Mouse (Mus musculus) T-cell, adult 2 months (primary cell): ENCODE measurements at regions not wholly inside any gene's neighbourhood (a gene's known extent, or its start where the extent isn't known, plus 50 kb on each side); places are given as distances from the start of the nearest gene placed in this dataset.

Source experiments
- DNase-seq: peaks from one replicate; pipeline ENCODE4 v3.0.0; 2022; ENCODE audit warnings: low spot score

DNA sequence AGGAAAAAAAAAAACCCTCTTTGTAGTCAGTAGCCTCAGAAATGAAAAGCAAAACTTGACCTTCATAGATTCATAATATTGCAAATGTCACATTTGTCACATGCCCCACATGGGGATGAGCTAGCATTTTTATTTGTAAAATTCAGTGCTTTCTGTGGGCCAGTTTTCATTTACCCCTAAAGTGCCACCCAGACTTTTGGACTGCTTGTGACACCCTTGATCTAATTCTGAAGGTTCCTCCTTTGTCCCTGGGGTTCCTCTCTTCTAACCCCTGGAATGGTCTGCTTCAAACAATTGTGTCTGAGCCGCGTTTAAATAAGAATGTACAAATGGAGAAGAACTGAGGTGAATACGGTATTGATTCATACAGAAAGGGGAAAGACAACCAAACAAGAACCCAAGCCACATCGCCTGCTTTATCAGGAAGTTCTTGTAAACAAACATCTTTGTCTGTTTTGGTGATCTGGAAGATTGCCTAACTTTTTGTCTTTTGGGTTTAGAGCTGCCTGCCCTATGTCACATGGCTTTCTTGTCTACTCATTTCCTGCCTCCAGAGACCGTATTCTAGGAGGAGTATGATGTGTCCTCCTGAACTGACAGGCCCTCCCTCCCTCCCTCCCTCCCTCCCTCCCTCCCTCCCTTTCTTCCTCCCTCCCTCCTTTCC, 203.1 kb upstream of the Gm9833 start:
- peak; percentile 48 for DNase-seq

DNA sequence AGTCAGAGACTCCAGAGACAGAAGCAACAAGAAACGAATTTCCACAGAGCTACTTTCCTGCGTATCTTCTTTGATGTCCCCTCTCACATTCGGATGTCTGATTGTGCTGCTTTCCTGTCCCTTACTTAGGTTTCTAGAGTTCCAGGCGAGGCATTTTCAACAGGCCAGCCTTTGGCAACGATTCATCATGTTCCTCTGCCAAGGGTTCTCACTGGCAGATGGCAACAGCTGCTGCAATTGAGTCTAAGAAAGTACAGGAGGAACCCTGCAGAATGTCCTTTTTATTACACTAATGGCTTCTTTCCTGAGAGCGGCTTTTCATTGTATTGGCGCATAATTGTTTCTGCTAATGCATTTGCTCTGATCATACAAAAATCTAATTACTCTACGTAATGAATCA, 202.3 kb upstream of the Gm9833 start:
- DNase-seq = no peak

DNA sequence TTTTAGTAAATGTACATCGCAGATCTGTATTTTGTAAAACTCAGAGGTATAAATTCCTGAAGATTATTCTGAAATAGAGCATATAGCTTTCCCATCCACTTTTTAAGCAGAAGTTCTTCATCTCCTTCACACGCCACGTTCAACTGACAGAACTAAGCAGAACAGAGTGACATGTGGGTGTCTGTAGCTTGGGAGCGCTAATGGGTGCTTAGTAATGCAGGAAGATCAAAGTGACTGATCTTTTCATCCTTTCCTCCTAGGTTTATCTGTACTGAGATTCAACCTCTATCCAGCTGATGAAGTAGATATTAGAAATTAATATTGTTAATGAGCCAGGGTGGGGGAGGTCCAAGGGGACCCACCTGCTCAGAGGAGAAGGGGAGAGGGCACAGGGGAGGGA, 201.8 kb upstream of the Gm9833 start:
- no peak for DNase-seq

DNA sequence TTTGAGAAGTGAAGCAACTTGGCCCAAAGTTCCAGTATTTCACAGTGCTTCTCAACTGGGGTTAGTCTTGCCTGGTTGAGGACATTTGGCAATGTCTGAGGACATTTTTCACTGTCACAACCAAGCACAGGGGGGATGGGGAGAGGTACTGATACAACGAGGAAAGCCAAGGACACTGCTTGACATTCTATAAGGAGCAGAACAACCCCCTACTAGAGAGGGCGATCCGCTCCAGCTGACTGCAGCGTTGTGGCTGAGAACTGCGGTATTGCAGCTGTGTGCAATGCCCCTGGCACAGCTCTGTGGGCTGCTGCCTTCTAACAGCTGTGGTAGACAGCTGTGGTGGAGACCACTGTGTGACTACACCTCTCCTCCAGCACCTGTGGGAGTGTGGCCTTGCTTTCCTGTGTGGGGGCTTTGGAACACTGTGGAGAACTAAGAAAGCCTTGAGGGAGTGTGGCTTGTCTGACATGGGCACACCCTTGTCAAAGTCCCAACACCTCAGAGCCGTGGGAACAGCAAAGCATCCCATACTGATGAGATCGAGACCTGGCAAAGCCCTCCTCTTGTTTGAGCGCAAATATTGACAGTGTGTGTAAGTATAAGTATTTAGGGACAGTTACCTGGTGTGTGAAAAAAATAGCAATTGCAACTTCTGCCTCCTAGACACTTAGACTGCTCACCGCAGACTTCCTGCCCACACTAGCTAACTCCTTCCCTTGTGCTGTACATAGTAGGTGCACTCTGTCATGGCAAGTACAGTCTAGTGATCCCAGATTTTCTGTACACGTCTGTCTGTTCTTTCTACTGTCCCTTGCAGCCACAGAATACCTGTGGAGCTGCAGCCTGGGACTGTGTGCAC, 200.9 kb upstream of the Gm9833 start:
- peak; percentile 74 for DNase-seq

DNA sequence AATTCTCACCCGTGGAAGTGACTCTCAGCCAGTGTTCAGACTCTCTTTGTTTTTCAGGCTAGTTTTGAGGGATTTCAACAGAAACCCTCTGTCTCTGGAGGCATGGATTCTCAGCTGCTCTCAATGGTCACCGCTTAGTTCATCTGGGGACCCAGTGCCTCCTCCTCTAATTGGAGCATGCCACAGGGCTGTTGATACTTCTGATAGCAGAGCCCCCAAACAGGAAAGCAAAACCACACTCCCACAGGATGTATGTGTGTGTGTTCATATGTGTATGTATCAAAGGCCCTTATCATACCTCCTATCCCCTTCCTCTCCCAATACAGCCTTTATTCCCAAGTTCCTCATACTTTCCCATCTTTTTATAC, 200.3 kb upstream of the Gm9833 start:
- no peak for DNase-seq

DNA sequence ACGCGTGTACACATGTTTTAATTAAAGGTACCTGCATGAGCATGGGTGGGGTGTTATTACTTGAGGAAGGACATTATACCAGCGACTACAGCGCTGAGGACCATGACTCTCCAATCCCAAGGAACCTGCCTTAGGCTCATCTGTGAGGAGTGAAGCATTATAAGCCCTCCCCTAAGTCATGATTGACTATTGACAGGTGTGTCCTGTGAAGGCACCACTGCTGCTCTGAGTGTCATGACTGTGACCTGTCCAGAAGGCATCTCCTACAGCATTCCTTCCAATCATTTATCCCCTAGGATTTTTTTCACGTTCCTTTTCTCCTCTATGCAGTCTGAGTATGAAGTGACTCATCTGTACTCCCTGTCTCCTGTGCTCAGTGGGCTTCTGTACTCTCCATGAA, 199.9 kb upstream of the Gm9833 start:
- DNase-seq = no peak

DNA sequence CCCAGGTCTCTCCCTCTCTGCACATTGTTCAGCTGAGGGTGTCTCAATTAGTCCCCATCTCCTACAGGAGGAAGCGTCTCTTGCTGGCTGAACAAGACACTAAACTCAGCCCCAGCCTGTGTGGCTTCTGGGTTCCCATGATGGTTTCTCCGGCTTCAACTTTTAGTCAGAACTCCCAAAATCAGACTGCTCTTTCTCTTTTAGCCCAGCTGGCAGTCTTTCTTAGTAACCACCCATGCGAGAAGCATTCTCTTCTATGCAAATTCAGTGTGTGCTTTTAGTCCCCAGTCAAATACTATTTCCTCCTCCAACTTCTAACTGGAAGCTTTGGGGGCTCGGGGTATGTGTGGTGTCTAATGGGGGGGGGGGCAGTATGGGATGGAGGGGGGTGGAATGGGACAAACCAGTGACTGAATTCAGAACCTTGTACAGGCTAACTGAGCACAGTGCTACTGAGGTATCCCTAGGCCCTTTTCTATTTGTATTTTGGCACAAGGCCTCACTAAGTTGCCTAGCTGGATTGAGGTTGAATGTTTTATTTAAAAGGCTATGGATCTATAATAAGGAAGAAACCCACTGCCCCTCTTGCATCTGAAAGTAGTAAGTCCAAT, 194.9 kb upstream of the Gm9833 start:
- no peak for DNase-seq

DNA sequence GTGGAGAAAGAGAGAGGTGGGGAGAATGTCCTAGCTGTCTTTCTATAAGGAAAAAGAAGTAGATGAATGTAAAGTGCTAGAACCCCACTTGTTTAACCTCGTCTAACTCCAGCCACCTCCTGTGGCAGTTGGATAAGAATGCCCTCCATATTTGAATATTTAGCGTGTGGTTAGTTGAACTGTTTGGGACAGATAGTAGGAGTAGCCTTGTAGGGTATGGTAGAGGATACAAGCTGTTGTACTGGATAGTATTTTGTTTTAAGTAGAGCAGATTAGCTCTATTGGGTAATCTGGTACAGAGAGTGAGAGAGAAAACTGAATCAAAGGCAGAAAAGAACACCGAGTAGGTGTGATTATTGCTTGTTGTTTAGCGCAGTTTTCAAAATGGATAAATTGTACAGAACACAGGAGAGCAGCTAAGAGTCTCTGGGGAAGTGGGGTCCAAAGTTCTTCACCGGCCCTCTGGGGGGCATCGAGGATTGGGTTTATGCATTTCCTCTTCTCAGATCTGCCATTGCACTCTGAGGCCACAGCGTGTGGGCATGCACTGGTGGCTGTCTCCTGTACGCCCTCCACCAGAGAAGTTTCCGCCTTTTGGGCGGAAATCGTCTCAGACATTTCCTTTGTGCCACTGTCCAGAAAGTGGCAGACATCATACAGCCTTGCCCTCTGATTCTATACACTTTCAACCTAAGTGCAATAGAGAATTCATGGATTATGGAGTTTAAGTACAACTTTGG, 192.3 kb upstream of the Gm9833 start:
- DNase-seq = peak; percentile 50

DNA sequence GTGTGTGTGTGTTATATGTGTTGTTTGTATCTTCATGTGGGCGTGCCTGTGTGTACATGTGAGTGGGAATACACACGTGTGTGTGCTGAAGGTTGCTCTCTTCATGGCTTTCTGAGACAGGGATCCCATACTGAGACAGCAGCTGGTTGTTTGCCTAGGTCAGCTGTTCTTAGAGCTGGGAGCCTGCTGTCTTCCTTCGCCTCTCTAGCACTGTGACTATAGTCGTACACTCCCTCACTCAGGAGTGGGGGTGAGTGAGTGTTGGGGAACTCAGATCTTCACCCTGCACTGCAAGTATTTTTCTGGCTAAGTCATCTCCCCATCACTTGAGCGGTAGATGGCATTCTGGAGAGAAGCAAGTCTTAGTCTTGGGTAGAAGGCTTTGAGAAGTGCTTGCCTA, 191.6 kb upstream of the Gm9833 start:
- DNase-seq = no peak

DNA sequence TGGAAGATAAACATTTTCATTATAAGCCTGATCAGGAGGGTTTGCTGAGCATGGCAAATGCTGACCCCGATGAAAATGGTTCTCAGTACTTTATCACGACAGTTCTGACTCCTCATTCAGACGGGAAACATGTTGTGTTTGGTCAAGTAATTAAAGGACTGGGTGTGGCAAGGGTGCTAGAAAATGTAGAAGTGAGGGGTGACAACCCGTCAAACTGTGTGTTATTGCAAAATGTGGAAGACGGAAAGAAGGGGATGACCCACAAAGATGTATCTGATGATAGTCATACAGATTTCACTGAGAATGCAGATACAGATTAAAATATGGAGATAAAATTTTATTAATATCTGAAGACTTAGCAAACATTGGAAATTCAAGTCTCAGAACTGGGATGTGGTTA, 186.2 kb upstream of the Gm9833 start:
- no peak for DNase-seq

DNA sequence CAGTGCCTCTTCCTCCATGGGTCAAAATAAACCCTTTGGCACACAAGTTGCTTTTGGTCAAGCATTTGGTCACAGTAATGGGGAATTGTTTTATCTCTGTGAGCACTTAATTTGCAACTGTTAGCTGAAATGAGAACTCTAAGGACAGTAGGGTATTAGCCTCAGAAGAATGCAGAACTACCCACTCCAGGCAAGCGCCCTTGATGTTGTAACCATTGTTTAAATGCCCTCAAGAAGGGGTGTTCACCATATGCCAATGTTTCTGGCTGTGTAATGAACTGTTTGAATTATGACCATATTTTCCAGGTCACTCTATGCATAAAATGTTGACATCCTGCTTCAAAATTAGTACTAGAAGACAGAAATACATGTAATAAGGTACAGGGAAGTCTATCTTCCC, 174.6 kb upstream of the Gm9833 start:
- DNase-seq = no peak

DNA sequence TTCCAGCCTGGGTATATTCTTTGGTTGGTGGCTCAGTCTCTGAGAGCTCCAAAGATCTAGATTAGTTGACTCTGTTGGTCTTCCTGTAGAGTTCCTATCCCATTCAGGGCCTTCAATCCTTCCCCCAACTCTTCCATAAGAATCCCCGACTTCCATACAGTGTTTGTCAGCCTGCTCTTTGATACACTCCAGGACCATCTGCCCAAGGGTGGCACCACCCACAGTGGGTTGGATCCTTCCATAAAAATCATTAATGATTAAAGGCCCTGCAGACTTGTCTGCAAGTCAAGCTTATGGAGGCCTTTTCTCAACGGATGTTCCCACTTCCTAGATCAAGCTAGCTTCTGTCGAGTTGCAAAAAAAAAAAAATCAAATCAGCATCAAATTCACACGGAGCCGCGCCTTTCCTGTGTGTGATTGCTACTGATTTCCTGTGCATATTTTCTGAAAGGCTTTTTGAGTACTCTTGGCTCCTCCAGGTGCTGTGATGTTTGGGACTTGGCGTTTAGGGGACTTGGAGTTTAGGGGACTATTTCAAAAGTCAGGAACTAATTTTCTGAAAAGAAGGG, 171.3 kb upstream of the Gm9833 start:
- DNase-seq = peak; percentile 34

DNA sequence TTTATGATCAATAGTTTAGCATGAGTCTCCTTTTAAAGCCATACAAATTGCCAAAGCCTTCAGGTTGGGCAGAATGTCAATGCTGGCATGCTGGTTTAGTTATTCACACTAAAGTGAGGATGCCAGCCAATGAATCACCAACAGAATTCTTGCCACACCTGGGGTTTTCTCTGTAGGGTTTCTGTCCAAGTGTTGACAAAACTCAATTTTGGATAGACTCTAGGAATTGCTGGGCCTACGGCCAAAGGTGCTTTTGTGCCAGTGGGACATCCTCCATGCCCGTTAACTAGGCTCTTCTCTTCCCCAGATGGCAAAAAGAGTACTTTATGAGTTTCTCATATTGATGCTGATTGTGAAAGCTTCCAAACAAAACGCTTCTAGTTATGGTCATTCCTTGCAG, 167.6 kb upstream of the Gm9833 start:
- no peak for DNase-seq

DNA sequence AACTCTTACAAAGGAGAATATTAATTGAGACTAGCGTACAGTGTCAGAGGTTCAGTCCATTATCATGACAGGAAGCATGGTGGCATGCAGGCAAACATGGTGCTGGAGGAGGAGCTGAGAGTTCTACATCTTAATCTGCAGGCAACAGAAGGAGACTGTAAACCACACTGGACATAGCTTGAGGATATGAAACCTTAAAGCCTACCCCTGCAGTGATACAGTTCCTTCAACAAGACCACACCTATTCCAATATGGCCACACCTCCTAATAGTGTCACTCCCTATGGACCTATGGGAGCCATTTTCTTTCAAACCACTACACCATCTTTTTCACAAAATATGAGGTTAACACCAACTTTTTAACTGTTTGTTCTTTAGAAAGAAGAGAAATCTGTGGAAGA, 166.2 kb upstream of the Gm9833 start:
- no peak for DNase-seq

DNA sequence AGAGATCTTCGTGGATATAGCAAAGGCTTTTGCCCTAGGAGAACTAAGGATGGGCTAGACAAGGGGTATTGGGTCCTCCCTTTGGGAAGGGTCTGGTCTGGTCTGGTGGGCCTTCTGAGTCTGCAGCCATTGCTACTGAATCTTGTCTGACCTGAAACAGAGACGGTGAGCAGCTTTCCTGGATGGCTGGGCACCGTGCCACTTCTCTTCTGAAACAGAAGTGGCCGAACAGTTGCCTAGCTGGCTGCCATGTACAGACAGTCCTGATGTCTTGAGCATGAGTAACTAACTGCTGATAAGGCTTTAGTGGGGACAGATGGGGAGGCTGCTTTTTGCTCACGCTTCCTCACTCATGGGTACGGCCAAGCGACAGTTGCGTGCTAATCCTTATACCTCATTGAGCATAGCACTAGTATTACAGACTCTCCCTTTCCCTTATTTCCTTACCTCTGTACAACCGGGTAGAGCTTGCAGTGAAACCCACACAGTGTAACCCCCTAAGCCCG, 165.3 kb upstream of the Gm9833 start:
- DNase-seq = no peak

DNA sequence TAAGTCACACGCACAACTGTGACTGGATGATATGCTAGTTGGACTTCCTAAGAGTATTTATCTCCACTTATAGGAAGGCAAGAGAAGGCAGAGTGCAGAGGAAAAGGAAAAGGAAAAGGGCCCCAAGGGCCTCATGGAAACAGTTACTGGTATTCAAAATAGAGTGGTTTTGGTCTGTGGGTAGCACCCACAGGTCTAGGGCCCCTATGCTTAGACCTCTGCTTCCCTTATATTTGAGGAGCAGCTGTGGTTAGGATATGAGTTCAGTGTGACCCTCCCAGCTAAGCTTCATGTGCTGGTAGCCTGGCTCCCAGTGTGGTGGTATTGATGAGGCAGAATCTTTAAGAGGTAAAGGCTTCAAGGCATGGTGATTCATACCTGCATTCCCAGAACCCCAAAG, 163.3 kb upstream of the Gm9833 start:
- no peak for DNase-seq

DNA sequence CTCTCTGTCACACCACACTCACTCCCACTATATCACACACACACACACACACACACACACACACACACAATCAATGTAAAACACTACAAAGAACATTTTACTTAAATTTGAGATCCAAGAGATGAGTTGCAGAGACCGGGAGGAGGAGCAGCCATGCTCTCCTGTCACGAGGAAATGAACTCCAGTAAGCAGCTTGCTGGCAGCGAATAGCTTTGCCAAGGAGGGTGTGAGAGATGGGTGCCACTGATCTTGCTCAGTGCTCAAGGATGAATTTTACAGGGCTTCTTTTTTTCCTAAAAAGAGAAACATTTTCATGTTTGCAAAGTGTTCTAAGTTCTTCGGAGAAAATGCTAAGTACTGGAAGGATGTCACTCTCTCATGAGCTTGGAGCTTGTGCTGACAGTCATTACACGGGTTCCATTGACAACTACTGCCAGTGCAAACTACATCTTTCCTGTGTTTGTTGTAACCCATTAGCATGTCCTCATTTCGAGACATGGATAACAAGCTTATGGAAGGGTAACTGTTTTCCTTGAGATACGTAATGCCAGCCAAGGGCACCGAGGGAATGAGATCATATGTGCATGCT, 151.0 kb upstream of the Gm9833 start:
- no peak for DNase-seq

DNA sequence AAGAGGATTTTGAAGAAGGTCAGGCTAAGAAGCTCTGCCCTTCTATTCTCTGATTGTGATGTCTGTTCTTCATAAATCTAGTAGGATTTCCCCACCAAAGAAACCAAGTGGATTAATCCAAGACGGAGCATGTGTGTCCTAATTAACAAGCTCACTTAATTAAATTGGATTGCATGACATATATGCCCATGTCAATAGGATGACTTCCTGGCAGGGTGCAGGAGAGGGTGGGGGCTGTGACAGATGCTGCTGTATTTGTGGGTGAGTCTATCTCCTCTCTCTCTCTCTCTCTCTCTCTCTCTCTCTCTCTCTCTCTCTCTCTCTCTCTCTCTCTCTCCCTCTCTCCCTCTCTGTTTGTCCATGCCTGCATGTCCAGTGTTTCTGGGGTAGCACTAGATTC, 149.3 kb upstream of the Gm9833 start:
- DNase-seq = no peak

DNA sequence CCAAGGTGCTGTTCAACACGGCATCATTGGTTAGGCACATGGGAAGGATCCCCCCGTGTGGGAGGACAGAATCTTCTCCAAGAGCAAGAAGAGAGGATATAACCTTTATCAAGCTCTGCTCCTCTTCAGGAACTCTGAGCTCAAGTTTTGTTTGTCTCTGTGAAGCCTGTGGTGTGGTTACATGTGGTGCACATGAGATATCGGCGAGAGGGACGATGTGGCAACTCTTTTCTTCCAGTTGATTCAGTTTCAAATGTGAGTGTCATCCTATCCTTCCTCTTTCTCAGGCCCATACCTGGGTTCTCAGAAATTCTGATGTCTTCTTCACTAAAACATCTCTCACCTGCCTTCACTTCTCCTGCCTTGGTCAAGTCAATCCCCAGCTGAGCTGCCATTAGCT, 145.3 kb upstream of the Gm9833 start:
- DNase-seq = peak; percentile 18

DNA sequence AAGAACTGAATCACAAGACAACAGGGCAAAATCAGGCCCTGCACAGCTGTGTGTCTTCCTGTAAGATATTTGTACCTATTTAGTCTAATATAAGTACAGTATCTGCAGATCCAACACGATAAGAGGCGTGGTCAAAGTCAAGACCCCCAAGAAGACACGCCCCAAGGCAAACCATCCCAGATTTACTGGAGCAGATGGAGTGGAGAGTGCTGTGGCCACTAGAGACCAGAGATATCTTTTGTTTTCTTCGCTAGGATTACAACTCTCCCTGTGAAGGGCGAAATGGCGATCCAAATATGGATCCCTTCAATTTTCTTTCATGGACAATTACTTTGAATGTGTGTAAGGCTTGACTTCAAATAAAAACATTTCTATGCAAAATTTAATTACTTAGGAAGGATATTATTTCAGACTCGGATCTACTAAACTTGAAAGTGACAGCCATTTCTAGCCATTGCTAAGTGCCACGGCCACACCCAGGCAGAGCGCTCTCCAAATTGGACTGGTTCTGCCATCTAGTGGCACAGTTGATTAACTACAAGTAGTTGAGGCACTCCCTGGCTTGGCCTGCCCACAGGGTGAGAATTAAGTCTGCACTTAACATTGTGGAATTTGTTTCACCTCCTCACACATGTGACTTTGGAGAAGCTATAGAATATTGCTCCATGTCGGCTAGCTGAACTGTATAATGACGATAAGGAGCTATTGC, 140.4 kb upstream of the Gm9833 start:
- DNase-seq = peak; percentile 82

DNA sequence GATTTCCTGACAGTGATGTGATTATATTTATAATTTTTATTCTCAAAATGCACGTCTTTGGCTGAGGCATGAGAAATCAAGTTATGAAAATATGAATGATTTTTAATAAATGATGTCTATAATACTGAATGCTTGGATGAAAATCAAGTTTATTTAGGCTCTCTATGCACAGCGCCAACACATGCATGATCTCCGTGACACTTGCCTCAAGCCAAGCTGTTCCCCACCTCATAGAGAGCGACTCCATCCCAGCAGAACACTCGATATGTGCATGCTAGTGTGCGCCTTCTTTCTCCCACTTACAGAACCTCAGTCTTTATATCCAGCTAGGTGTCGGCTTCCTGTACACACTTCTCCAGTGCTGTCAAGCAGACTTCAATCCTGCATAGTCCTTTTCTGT, 139.8 kb upstream of the Gm9833 start:
- DNase-seq = no peak
